Mouse (Mus musculus) testis, postnatal 10 days (tissue): ENCODE data around the gene Tex29.
"Not testable (repeated sequence)": the region's sequence is repeated elsewhere in the genome, so short reads cannot be mapped to it uniquely, and the experiment has no call there.

ENCODE experiments used
- DNase-seq: peaks from one replicate; pipeline ENCODE4 v3.0.0; 2021; ENCODE audit warnings: low spot score

The Tex29 gene

DNA sequence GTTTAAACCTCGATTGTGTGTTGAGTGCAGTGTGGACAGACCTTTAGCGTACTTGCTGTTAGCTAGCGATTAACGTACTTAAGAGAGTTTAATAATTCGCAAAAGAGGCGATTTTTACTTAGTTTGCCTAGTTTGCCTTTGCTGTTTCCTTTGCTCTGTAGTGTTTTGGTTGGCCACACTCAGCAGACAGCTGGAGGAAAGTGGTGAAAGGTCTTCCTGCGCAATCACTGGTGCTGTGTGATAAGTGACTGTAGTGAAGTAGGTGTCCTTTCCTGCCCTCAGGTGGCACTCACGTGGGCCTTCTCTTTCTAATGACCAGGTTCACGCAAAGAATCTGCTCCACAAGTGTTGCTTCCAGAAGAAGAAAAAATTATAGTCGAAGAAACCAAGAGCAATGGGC lies 9.1 kb upstream of the Tex29 start:
- DNase-seq: no peak

- no peak for DNase-seq
Measured at GRCm38 (mm10) chr8:11831939-11832338, 8.3 kb upstream of the Tex29 start.

GRCm38 (mm10) chr8:11833157-11833556 lies 7.1 kb upstream of the Tex29 start:
- DNase-seq: no peak

DNA sequence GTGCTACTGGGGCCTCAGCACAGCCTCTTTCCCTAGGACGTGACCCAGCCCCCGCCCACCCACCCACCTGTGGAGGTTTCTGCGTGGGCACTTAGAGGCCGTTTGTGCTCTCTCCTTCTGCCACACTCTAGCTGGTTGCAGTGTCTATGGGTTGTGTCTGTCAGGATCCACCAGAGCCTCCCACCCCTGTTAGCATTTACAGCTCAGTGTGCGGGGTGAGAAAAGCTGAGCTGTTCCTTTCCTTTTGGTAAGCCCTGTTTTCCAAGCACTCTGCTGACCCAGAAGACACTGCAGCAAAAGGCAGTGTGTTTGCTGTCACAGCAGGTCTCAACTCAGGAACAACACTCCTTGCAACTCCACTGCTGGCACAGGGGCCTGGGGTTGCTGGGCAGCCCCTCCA lies 6.1 kb upstream of the Tex29 start:
- no peak for DNase-seq

DNA sequence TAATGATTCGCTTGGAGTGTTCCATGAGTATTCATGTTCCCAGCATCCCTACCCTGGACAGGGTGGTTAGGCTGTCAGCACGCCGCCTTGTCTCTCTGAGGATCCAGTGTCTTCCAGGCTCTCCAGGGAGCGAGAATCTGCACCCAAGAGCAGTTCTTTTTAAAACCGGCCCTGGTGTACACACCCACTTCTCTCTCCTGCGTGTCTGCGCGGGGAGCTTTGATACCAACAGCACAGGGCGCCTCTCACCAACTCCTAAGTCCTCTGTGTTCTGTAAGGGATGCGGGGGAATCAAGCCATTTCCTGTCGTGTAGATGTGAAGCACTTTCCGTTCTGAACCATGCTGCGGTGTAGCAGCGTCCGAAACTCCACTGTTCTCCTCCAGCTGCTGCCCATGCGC lies 5.6 kb upstream of the Tex29 start:
- DNase-seq: no peak

DNA sequence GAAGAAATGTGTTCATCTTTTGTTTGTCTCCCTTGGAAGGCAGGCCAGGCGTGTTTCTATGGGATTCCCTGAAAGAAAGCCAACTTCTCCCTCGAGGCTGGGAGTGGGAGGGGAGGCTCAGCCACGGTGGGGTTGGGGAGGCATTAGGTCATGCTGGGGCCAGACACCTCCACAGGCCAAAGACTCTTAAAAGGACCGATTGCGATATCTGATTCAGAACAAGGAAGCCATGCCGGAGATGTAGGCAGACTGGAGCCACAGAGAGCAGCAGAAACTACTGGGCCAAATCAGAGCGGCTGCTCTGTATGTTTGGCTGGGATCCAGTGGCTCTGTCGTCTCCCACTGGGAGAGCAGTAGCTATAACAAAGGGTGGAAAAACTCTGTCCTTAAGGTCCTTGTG lies 1.3 kb downstream of the Tex29 start:
- no peak for DNase-seq

DNA sequence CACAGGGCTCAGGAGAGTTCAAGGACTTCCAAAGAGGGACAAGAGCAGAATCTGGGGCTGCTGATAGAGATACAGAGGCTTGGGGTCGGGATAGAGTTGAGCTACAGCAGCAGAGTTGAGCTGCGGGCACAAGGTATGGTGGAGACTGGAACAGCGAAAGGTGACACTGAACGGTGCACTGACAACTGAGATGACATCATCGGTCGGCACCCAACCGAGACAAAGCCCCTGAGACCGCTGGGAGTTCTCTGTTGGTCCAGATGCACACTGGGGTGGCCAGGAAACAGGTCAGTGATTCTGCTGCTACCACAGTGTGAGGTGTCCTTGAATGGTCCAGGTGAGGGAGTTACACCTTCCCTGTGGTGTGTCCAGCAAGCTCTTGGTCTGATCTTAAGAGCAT lies 2.5 kb downstream of the Tex29 start:
- no peak for DNase-seq

GRCm38 (mm10) chr8:11843677-11844315 lies 3.5 kb downstream of the Tex29 start:
- DNase-seq: no peak

DNA sequence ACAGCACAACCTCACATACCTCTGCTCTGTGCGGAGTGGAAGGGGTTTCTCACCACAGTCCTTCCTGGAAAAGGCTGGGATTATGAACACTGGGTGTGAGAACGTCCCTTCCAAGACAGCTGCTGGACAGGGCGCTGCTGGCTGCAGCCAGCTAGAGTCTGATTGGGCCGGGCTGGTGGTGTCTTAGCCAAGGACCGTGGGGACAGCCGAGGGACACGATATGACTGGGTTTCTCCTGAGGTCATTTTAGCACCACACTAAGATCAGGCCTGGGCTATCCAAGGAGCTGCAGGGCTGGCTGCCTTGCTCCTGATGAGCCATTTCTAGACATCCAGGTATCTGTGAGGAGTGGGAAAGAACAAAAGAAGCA lies 4.0 kb downstream of the Tex29 start:
- no peak for DNase-seq

GRCm38 (mm10) chr8:11846807-11847206 lies 6.5 kb downstream of the Tex29 start:
- DNase-seq: no peak

- no peak for DNase-seq
Measured at GRCm38 (mm10) chr8:11867832-11868231, 27.6 kb downstream of the Tex29 start.

DNA sequence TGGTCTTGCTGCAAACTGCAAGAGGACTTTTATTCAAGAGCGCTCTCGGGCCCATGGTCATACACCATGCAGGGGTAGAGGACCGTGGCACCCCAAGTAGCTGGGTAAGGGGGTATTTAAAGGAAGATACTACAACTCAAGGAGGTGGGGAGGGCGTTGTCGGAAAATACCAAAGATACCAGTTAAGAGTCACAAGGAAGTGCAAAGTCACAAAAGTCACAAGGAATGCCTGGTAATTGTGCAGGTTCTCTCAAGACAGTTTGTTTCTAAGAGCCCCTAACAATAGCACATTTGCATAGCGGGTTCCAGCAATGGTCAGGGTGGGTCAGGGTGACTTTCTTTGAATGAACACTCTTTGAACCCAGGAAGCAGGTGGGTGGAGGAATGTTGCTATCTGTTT lies 34.0 kb downstream of the Tex29 start:
- DNase-seq: not testable (repeated sequence)

DNA sequence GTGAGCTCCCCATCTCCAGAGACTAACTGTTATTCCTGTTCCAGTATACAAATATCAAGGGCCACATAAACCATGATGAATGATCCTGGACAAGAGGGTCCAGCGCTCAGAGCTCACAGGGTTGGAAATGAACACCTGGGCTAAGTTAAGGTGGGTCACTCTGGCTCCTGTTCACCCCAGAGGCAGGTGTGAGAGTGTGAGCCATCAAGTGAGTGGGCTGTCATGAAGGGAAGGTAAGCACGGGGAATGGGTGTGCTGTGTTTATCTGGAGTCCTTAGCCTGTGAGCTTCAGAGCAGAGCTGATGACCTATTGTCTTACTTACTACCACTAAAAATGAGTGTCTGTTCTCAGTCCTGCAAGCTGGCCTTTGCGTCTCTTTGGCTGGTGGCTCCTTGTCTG lies 44.4 kb downstream of the Tex29 start:
- DNase-seq: no peak

- DNase-seq: peak; percentile 12
Measured at GRCm38 (mm10) chr8:11885881-11886699, 45.8 kb downstream of the Tex29 start.

DNA sequence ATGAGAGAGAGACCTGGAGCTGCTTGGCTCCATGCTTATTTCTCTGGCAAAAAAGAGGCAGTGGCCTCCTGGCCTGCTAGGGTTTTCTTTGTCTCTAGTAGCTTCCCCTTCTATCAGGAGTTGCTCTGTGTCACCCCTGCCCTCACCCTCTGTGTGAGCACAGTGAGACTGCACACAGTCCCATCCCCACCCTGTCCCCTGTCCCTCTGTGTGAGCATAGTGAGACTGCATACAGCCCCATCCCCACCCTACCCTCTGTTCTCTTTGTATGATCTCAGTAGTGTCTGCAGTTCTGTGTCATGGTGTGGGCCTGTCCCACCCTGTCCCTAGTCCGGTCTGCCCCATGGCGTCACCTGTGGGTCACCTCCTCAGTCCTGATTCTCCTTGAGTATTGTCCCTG lies 46.5 kb downstream of the Tex29 start:
- no peak for DNase-seq

DNA sequence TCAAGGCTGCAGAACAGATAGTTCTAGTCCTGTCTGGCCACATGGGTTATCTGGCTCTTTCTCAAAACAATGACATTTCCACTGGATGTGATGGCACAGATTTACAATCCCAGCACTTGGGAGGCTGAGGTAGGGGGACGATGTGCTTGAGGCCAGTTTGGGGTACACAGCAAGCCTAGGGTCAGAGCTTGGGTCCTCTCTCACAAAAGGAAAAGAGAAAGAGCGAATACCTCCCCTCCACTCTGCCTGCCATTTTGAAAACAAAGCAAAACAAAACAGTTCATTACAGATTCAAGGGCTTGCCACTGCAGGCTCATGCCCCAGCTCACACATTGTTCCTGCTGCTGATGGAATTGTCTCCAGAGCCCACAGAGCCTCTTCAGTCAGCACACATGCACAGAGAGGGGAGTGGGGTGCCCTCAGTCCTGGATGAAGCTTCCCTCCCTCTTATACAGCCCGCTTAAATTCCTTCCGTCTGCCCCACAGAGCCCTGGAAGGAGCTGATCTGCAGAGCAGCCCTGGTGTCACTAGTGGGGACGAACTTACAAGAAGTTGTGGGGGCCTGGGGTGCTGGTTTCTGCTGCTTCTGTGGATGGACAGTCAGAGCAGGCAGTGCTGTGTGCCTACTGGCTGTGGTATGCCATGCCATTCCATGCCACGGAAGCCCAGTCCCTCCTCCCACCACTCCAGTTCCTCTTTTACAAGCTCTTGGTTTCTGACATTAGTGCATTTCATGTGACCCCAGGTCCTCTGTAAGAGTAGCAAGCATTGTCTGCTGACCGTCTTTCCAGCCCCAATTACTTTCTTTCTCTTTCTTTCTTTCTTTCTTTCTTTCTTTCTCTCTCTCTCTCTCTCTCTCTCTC lies 49.1 kb downstream of the Tex29 start:
- peak; percentile 30 for DNase-seq

DNA sequence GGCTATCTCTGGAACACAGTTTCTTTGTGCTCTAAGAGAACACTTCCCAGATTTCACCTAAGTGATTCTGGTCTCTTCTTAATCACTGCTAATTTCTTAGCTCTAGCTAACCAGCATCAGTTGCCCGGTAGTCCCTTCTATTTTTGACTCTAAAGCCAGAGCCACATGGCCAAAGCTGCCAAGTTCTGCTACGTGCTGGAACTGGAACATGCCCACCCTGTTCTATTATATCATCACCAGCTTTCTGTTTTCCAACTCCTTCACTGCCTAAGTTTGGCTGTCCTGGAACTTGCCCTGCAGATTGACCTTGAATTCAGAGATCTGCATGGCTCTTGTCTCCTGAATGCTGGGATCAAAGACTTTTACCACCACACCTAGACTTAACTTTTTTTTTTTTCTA lies 52.5 kb downstream of the Tex29 start:
- DNase-seq: peak; percentile 23

- peak; percentile 30 for DNase-seq
Measured at GRCm38 (mm10) chr8:11896022-11896662, 55.9 kb downstream of the Tex29 start.

- DNase-seq: peak; percentile 35
Measured at GRCm38 (mm10) chr8:11896677-11897076, 56.4 kb downstream of the Tex29 start.

DNA sequence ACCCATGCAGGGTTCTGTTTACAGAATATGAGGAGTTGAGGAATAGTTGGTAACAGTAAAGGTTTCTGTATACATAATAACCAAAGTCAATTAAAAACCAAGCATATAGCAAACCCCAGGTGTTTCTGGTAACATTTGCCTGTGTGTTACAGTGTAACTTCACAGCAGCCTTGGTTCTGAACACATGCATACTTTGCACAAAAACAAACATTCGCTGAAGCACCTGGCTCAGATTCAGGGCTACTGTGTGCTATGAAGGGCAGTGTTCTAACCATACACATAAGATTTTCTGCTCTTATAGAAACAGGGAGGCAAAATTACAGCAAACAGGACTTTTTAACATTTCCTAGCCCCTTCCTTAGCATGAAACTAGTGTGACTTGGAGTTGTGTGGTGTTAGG lies 58.5 kb downstream of the Tex29 start:
- peak; percentile 2 for DNase-seq
